Mouse (Mus musculus) thymus, postnatal 4 days (tissue): ENCODE measurements at regions not wholly inside any gene's neighbourhood (a gene's known extent, or its start where the extent isn't known, plus 50 kb on each side); places are given as distances from the start of the nearest gene placed in this dataset.

ENCODE experiments used
- DNase-seq: peaks from one replicate; pipeline ENCODE4 v3.0.0; 2021

- no peak for DNase-seq
Measured at GRCm38 (mm10) chr8:12076811-12077375, 201.7 kb upstream of the A230072I06Rik start.

- no peak for DNase-seq
Measured at GRCm38 (mm10) chr8:12077896-12078295, 200.7 kb upstream of the A230072I06Rik start.

- DNase-seq: no peak
Measured at GRCm38 (mm10) chr8:12078679-12079566, 199.7 kb upstream of the A230072I06Rik start.

- no peak for DNase-seq
Measured at GRCm38 (mm10) chr8:12081536-12081935, 197.1 kb upstream of the A230072I06Rik start.

- DNase-seq: no peak
Measured at GRCm38 (mm10) chr8:12087192-12087800, 191.3 kb upstream of the A230072I06Rik start.

GRCm38 (mm10) chr8:12100145-12100544 is 178.5 kb upstream of the A230072I06Rik start:
- DNase-seq: no peak

- no peak for DNase-seq
Measured at GRCm38 (mm10) chr8:12103296-12103695, 175.3 kb upstream of the A230072I06Rik start.

- no peak for DNase-seq
Measured at GRCm38 (mm10) chr8:12105106-12105901, 173.3 kb upstream of the A230072I06Rik start.

- DNase-seq: no peak
Measured at GRCm38 (mm10) chr8:12108578-12108977, 170.0 kb upstream of the A230072I06Rik start.

- no peak for DNase-seq
Measured at GRCm38 (mm10) chr8:12111626-12112025, 167.0 kb upstream of the A230072I06Rik start.

GRCm38 (mm10) chr8:12113023-12113422 is 165.6 kb upstream of the A230072I06Rik start:
- no peak for DNase-seq

- no peak for DNase-seq
Measured at GRCm38 (mm10) chr8:12126374-12127001, 152.1 kb upstream of the A230072I06Rik start.

- no peak for DNase-seq
Measured at GRCm38 (mm10) chr8:12127106-12127800, 151.4 kb upstream of the A230072I06Rik start.

- no peak for DNase-seq
Measured at GRCm38 (mm10) chr8:12127801-12128490, 150.7 kb upstream of the A230072I06Rik start.

GRCm38 (mm10) chr8:12130591-12130990 is 148.0 kb upstream of the A230072I06Rik start:
- no peak for DNase-seq

- no peak for DNase-seq
Measured at GRCm38 (mm10) chr8:12134200-12134599, 144.4 kb upstream of the A230072I06Rik start.

- DNase-seq: no peak
Measured at GRCm38 (mm10) chr8:12135392-12136177, 143.0 kb upstream of the A230072I06Rik start.

GRCm38 (mm10) chr8:12136178-12136455 is 142.5 kb upstream of the A230072I06Rik start:
- DNase-seq: no peak

GRCm38 (mm10) chr8:12137496-12137895 is 141.1 kb upstream of the A230072I06Rik start:
- DNase-seq: no peak

- no peak for DNase-seq
Measured at GRCm38 (mm10) chr8:12137913-12138312, 140.7 kb upstream of the A230072I06Rik start.

- no peak for DNase-seq
Measured at GRCm38 (mm10) chr8:12151679-12152078, 126.9 kb upstream of the A230072I06Rik start.
